Mouse (Mus musculus): ENCODE results near the gene Slc6a3.

DNA sequence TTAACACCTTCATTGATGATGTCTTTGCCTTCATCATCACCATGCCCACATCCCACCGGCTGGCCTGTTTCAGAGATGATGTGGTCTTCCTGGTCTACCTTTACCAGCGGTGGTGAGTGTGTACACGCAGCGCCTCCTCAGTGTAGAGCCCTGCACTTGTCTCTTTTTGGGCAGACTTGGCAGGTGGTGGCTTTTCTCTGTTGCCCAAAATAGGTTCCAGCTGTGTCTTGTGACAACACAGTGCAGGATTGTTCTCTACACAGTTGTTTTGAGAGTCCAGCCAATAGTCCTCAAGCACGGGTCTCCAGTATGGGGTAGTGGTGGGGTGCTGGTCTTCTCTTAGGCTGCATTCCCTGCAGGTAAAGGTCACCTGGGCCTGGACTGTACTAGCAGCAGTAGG lies 81.9 kb downstream of the Slc6a3 start:
- TF ChIP-seq CTCF (IDR thresholded peaks at IDR 0.05; ENCODE audit: low read depth) (no peak), EP300 (IDR thresholded peaks at IDR 0.05; ENCODE audit: low read depth) (no peak)
